Mouse (Mus musculus) cerebellum, adult 2 months (tissue): Measurements from ENCODE around the gene Chrm3.

ENCODE experiments used
- CTCF ChIP-seq: fragments of 200-500 bp; IDR thresholded peaks from 2 replicates; pipeline ENCODE4 v1.5.1; 2011; ENCODE audit warnings: low read depth, mild to moderate bottlenecking, control low read depth, low read length, moderate library complexity, borderline replicate concordance; ENCODE audit not compliant: insufficient read depth
- POLR2A ChIP-seq: fragments of 200-500 bp; IDR thresholded peaks from 2 replicates; pipeline ENCODE4 v1.6.1; 2011; ENCODE audit warnings: low read length, control low read depth, borderline replicate concordance; ENCODE audit not compliant: insufficient read depth

- TF ChIP-seq POLR2A: no peak
- TF ChIP-seq CTCF: no peak
These were observed 482.0 kb downstream of the Chrm3 start for GRCm38 (mm10) chr13:9878596-9879010.
